Mouse (Mus musculus): ENCODE measurements around the gene Myo18a.

- TF ChIP-seq CTCF (IDR thresholded peaks at IDR 0.05; ENCODE audit: borderline replicate concordance, extremely low read depth, insufficient read depth, insufficient read length) (no peak), POLR2A (IDR thresholded peaks at IDR 0.05; ENCODE audit: borderline replicate concordance, extremely low read depth, insufficient read depth, insufficient read length, poor library complexity, severe bottlenecking) (no peak)
These were observed 34.5 kb upstream of the Myo18a start for GRCm38 (mm10) chr11:77728587-77728986.
